Mouse (Mus musculus): Measurements from ENCODE around the gene Slc35f6.

DNA sequence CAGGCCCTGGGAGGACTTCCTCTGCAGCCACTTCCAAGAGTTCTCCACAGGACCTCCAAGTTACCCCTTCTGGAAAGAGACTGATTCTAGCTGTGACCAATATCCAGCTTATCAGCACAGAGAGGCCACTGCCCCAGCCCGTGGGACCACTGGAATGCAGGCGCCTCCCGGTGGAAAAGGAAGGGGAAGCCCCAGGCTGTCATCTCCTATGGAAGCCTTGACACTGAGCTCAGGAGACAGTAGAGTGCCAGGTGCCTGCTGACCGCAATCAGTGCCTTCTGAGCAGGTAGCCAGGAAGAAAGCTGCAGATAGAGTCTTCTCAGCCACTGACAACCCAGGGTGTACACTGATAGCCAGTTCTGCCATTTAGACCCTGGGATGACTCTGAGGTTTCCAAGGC is 46.3 kb upstream of the Slc35f6 start:
- TF ChIP-seq POLR2A (IDR thresholded peaks at IDR 0.05; ENCODE audit: low read depth, low read length) (no peak), CTCF (IDR thresholded peaks at IDR 0.05; ENCODE audit: borderline replicate concordance, insufficient read depth, low read length) (no peak)

All from embryonic fibroblast, embryonic 13.5 days (primary cell).